Mouse (Mus musculus): ENCODE measurements around the gene 1700122O11Rik.

The 1700122O11Rik gene

DNA sequence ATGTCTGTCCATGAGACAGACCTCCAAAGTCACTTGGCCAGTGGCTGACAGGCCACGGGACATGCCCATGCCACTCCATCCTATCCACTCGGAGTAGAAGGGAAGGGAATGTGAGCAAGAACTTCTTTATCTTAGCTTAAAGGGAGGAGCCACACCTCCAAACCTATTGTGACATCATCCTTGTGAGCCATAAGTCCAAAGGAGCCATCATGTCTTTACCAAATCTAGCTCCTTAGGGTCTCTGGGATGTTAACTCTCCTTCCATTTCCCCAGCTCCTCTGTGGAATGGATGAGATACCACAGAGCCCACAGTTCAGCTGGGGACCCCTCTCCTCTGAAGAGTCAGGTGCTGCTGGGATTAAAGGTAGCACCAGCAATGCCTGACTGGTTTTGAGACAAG is at the start of gene 1700122O11Rik:
TSS of gene 1700122O11Rik (minus strand) at position 101 of the 400 bp plus-strand sequence.
- DNase-seq = no peak

DNA sequence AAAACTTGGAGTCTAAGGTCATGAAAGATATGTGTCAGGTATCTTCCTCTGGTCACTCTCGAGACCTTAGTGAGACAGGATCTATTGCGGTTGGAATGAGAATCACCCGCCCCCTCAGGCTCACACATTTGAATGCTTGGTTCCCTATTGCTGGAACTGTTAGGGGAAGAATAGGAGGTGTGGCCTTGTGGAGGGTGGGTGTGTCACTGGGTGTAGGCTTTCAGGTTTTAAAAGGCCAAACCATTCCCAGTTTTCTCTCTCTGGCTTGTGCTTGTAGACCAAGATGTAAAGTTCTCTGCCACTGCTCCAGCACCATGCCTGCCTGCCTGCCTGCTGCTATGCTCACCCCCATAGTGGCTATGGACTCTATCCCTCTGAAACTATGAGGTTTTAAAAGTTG is 42.5 kb upstream of the 1700122O11Rik start:
- DNase-seq = no peak

DNA sequence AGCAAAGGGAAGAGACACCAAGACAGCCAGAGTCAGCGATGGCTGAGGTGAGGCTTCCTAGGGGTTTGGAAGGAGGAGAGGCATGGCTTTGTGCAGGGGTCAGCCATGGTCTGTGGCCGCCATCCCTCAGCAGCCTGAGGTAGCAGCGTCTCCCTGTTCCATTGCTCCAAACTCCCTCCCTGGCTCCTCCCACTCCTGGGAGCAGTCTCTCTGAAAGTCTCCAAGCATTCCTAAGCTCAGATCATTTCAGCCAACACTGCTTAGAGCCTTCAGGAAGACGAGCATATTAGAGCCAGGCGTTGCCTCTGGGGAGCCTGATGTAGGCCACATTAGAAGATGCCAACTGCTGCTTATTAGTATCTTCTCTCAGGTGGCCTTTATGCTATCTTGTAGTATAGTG is 29.6 kb upstream of the 1700122O11Rik start:
- DNase-seq = no peak

DNA sequence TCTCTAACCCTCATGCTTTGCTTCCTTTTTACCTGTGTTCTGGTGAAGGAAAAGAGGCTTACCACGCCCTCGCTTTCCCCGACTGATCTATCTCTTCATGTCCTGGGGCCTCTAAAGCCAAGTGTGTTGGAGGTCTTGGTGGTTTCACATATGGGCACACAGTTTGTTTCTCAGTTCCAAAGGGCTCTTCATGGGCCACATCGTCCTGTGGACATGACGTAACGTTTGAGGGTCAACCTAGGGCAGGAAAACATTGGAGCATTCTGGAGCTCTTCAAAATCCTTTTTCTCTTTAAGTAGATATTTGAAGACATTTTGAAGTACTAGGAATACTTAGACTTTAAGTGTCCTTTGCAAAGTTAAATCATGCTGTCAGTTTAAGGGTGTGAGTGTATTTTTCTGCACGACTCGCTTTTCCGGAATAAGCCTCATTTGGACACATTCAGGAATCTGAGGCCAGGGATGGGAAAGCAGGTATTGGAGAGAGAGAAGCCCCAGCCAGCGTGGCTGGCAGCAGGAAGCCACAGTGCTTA is 29.1 kb upstream of the 1700122O11Rik start:
- no peak for DNase-seq

DNA sequence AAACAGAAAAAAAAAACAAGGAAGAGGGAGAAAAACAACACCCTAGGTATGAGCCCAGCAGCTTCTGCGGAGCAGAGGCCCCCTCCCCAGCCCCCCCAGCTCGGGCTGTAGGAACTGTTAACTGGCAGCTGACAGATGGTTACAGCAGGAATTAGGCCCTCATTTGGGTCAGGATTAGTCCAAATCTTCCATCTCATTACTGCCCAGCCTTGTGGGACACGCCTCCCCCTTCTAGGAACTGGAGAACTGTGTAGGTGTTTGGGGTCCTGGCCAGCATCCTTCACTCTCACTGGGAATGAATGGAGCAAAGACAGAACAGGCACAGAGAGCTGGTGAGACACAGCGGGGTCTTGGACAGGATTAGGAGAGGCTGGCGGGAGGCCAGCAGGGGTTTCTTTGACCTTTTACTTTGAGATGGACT is 27.0 kb upstream of the 1700122O11Rik start:
- no peak for DNase-seq

DNA sequence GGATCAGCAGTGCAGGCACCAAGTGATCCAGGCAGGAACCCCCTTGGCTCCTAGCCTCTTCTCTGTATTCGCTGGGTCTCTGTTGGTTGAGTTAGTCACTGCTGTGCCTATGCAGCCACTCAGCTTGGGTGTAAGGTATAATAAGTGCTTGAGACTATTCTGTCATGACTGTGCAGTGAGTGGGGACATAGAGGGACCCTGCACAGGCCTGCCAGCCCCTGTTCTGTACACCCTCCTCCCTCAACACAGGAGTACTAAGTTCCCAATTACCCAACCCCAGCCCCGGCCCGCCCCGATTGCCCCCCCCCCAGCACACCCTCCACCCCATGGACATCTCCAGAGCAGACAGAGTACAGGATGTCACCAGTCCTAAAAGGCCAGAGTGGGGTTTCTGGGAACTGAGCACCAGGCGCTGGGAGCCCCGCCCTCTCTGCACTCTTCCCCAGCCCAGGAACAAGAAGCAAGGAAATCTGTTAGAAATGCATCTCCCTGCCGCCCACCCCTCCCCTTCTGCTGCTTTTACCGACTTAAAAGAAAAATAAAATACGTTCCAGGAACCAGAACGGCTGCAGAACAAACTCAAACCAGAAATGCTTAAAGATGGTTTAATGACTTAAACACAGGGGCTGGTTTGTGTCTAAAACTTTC is 26.2 kb upstream of the 1700122O11Rik start:
- DNase-seq = no peak

DNA sequence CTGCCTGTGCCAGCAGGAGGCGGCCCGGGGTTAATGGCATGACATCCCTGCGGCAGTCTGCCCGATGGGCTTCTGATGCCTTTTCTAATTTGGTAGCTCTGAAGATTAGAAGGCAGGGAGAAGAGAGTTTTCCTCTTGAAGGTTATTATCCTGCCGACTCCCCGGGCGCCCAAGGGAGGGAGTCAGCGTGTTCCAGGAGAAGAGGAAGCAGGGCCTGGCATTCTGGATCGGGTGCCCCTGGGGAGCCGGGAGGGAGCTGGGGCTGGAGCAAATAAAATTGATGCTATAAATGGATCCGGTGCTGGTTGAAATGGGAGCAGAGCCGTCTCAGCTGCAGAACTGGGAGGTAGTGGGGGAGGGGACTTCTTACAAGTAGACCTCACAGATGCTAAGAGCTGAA is 19.3 kb upstream of the 1700122O11Rik start:
- DNase-seq = no peak

DNA sequence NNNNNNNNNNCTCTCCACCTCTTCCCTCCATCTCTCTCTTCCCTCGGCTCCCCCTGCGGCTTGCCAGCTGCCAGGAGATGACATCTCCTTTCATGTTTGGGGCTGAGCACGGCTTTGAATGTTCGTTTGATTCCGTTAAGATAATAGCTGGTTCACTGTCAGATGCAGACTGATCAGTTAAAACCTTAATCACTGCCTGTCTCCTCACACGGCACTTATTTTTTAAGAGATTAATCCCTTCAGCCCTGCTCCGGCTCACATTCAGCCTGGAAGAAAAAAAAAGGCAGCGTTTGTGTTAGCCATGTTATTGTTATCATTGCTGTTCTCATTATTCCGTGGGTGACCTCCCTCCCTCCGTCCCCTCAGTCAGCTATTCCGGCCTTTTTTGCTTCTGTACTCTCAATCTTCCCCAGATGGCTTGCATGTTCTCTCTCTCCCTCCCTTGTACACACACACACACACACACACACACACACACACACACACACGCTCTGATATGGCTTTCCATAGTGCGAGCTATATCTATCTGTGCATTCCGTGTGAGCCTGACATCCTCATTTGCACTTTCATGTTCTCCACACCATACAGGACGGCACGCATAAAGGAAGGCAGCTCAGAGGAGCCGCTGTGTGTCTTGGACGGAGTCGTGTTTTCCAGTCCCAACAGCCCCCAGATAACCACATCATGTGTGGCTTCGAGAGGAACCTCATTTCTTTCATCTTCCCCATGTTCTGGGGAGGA is 17.2 kb upstream of the 1700122O11Rik start:
- no peak for DNase-seq

DNA sequence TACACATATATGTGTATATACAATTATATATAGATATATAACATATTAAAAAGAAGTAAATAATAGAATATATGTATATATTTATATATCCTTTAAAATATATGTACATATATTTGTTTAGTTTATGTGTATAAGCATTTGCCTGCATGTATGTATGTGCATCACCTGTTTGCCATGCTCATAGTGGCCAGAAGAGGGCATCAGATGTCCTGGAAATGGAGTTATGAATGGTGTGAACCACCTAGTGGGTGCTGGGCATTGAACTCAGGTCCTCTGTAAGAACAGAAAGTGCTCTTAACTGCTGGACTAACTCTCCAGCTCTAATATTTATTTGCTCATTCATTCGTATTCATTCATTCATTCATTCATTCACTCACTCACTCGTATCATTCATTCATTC is 15.6 kb upstream of the 1700122O11Rik start:
- DNase-seq = no peak

DNA sequence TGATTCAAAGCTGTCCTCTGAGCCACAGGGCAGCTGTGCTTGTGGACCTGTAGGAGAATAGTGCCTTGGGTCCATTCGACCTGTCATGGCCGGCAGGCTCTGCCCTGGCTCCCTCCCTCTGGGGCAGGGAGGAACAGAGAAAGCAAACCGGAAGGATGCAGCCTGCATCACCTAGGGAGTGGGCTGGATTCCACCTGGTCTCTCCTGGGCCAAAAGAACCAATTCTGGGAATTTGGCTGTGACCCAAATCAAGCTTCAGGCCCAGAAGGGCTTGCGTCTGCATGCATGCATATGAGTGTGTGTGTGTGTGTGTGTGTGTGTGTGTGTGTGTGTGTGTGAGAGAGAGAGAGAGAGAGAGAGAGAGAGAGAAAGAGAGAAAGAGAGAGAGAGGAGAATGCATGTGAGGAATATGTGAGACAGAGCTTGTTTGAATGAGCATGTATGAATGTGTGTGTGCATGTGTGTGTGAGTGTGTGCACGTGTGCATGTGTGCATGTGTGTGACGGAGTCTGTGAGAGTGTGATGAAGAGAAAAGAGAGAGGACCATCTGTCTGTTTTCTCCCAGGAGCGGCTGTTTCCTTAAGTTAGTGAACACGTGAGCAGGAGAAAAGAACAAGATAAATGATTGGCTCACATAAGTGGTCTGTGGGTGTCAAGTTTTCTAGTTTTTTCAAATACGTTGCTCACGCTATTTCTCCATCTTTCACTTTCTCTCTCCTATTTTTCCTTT is 14.4 kb upstream of the 1700122O11Rik start:
- no peak for DNase-seq

DNA sequence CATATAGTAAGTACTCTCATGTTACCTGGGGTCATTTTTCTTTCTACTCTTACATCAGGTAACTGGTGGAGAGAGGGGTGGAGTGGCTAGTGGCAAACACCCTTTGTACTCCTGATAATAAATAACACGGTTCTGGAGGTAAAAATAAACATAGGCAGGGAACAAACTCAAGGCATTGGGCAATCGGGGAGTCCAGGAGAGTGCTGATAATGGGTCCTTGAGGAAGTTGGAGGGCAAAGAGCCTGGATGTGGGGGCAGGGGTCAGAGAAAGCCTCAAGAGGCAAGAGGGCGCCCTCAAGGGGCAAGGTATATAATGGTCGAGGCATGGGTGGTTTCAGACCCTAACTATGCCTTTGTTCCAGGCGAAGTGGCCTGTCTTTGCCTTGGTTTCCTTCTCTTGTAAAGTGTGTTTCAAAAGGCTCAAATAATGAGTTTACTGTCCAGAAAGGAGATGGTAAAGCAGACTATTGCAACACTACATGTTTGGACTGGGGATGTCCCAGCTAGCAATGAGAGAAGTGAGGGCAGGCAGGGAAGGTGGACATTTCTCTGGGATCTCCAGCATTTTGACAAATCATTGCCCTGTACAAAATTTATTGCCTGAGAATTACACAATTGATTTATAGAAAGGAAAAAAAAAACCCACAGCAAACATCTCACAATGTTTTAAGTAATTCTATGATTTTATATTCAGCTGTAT is 13.7 kb upstream of the 1700122O11Rik start:
- DNase-seq = no peak

DNA sequence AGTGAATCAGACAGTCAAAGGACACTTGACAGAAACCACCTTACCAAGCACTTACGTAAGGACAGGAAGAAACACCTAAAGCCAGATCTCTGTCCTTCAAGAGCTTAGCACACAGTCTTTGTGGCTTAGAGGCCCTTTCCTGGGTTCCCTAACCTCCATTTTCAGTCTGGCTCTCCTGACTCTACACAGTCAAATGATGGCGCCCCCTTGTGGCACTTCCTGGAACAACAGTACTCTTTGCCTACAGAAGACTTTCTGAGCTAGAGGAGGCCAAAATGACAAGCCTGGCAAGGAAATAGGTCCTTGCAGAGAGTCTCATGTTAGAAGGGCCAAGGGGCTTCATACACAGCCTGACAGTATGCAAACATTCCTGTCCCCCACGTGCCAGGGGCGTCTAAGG is 7.5 kb upstream of the 1700122O11Rik start:
- peak; percentile 96 for DNase-seq

DNA sequence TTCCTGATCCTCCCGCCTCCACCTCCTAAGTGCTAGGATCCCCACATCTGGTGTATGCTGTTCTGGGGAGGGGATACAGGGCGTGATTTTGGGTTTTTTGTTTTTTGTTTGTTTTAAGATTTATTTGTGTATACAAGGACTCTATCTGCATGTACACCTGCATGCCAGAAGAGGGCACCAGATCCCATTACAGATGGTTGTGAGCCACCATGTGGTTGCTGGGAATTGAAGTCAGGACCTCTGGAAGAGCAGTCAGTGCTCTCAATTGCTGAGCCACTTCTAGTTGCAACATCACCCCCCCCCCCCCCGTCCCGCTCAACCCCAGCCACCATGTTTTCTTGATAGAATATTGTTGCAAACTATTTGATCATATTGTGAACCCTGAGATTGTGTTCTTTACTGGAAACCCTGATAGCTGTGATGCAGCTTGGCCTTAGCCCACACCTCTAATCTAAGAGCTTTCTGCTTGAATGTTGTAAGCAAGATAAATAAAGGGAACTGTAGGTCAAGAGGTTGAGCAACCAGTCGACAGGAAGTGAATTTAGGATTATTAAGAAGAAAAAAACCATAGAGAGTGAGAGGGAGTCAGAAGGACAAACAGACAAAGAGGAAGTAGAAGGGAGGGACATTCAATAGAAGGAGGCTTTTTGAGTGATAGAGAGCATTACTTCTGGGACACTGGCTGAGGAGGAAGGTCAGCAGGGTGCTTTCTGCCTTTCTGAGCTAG is 5.2 kb upstream of the 1700122O11Rik start:
- DNase-seq = no peak

DNA sequence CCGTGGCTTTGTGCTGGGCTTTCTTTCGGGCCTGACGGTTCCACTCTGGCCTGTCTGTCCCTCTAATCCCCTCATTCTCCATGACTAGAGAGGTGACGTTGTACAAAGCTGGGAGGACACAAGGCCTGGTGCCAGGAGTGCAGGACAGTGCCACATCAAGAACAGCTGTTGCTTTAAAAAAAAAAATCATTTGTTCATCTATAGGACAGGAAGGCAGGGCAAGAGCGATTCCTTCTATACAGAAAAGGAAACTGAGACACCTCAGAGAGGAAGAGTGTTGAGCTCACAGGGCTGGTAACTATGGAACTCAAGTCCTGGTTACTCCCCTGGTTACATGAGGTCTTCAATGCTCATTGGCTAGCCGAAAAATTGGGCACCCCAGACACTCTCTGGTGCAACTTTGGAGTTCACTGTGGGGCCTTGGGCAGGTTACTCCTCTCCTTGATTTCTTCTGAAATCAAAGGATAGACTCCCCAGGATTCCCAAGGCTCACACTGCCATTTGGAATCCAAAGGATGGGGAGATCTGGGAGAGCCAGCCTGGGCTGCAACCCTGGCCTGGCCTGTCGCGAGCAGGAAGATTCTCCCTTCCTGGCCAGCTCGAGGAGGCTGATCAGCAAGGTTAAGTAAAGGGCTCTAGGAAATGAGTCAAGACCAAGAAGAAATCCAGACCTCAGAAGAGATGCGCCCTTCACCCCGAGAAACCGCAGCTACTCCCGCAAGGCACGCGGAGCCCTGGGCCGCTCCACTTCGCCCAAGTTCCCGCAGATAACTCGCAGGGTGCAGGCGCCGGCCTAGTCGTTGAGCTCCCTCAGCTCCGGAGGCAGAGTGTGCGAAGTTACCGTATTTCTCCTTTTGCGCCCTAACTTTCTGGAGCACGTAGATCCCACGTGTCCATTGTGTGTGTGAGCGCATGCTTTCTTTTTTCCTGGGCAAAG is 3.5 kb upstream of the 1700122O11Rik start:
- DNase-seq = peak; percentile 73

DNA sequence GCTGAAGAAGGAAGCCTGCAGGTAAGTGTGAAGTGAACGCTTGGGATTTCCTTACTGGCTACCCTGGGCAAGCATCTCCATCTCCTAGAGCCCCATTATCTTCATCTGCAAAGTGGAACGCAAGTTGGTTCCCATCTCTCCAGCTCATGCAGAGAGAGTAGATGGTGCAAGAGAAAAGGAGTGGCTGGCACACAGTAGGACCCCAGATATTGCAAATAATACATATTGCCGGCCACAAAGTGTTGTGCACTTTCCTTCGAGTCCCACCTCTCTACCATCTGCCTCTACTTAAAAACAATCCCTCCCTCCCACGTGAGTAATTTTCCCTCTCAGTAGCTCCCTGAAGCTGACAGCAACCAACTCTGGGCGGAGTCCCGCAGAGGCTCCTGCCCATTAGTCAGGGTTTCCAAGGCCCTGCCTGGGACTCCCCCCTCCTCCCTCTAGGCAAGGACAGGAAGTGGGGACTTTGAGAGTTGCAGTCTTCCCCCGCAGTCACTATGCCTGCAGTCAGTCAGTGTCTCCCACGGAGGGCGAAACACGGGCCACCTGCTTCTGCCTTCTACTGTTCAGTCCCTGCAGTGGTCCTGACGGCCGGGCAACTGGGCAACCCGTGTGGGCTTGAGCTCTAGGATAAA is 1.3 kb upstream of the 1700122O11Rik start:
- DNase-seq = peak; percentile 71

DNA sequence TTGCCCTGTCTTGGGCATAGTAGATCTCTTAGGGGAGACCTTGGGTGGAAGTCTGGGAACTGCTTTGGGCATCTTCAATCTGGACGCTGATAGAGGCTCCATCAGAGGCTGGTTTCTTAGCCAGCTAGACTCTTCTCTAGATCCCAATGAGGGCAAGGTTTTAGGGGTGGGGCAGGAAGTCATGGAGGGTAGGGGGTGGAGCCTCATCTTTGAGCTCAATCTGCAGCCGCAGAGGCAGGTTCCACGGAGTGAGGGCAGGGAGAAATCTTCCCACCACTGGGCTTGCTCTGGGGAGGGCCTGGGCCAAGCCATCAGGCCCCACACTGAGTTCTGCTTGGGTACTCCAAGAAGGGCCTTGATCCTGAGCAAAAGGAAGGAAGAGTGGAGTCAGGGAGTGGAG is 1.2 kb downstream of the 1700122O11Rik start:
- peak; percentile 52 for DNase-seq

DNA sequence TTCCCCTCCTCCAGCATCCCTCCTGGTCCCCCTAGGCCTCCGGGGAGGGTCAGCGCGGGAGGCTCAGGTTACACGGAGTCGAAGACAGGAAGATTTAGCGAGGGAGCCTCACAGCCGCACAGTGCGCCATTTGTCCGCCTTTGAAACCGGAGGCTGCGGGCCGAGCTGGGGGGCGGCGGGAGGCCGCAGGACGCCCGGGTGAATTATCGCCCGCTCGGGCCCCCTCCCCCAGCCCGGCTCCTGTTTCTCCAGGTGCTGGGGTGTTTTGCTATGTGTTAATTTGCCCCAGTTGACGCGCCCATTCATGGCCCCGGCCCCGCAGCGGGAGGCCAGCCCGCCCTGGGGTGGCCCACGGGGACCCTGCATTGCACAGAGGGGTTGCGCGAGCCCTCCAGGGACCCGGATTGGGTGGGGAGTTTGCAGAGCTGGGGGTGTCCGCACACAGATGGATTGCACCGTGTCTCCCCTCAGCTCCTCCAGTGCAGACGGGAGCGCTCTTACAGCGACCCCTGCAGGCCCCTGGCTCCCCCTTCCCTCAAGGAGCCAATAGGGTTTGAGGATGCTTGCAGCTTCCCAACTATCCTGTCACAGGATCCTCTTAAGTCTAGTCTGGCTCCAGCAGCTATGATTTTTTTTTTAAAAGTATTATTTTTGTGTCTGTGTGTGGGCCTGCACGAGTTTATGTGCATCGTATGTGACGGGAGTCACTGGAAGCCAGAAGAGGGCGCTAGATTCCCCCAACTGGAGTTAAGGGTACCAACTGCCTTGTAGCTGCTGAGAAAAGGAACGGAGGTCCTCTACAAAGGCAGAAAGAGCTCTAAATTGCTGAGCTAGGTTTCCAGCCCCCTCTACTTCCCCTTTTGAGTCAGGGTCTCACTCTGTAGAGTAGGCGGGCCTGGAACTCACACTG is 6.3 kb downstream of the 1700122O11Rik start:
- peak; percentile 77 for DNase-seq

DNA sequence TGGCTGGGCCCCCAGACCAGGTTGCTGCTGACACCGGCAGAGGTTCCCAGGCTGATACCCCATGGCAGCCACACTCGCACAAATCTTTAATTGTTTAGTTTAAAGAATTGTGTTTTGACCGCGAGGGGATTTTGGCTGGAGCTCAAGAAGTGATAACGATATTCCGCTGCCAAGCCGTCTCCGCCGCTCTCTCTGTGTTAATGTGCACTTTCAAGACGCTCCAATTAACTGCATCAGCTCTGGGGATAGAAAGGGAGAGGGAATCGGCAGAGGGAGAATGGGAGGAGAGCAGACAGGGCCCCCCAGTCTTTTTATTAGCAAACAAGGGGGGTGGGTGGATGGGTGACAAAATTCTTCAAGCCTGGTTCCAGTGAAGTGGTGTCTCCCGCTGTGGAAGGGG is 8.9 kb downstream of the 1700122O11Rik start:
- DNase-seq = no peak

DNA sequence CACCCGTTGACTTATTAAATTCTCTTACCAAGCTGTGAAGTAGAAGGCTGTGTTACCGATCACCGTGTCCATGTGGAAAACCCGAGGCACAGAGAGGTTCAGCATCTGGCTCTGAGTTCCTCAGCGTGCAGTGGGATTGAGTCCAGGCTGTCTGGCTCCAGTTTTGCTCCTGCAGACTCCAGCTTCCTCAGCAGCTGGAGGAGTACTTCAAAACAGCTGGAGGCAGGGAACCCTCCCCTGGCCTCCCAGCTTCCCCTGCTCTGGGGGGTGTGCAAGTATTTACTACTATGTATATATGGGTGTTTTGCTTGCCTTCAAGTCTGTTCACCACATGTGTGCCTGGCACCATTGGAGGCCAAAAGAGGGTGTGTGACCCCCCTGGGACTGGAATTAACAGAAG is 9.8 kb downstream of the 1700122O11Rik start:
- no peak for DNase-seq

DNA sequence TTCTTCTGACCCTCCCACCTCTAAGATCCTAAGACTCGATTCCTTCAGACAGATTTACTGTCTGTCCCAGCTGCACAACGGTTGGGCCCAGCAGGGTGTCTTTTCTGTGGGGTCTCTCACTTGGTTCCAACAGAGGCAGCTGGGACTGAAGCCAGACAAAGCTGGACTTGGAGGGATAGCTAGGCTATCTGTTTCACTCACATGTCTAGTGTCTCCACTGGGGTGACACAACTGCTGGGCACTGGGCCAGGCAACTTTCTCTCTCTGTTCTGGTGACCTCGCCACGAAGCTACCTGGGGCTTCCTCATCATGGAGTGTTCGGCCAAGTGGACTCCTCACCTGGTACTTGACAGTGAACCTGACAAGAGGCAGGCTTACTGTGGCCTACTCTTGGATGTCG is 10.4 kb downstream of the 1700122O11Rik start:
- no peak for DNase-seq
